Mouse (Mus musculus) embryonic fibroblast, embryonic 13.5 days (primary cell): ENCODE results near the gene Ndufa13. TPM values are rescaled to one million over a fixed set of nuclear protein-coding genes. Genes with fewer than 3 reads are reported as not detected.

Experiments used
- H3K27ac ChIP-seq: 2 replicates; pipeline ENCODE4 v1.5.1; 2012; ENCODE audit warnings: low read length, control low read depth, inconsistent platforms; ENCODE audit not compliant: insufficient read depth
- H3K4me1 ChIP-seq: 2 replicates; pipeline ENCODE4 v1.6.1; 2011; ENCODE audit warnings: low read length; ENCODE audit not compliant: control insufficient read depth, insufficient read depth
- H3K4me3 ChIP-seq: 2 replicates; pipeline ENCODE4 v1.5.1; 2011; ENCODE audit warnings: mild to moderate bottlenecking, control low read depth, low read length; ENCODE audit not compliant: insufficient read depth
- CTCF ChIP-seq: IDR thresholded peaks from 2 replicates; pipeline ENCODE4 v1.5.1; 2011; ENCODE audit warnings: mild to moderate bottlenecking, control low read depth, low read length, moderate library complexity, borderline replicate concordance; ENCODE audit not compliant: insufficient read depth
- POLR2A ChIP-seq: IDR thresholded peaks from 2 replicates; pipeline ENCODE4 v1.6.1; 2011; ENCODE audit warnings: low read depth, mild to moderate bottlenecking, control low read depth, low read length, moderate library complexity
- polyA plus RNA-seq: library from polyadenylated mRNA; stranded (reverse); fragments of >200 nt; gene quantifications from 2 replicates; pipeline ENCODE4 v1.2.4, GENCODE M21; 2011; ENCODE audit warnings: low read depth; ENCODE audit not compliant: missing spikeins, insufficient read length

Ndufa13 gene
- polyA plus RNA-seq, 1 experiment, result 62.9 TPM

GRCm38 (mm10) chr8:69849899-69850298, 52.5 kb downstream of the Ndufa13 start:
- TF ChIP-seq CTCF (no peak), POLR2A (no peak)
- no peak overlapping the region for H3K4me3 ChIP-seq
- peak overlapping the region; percentile 93 for H3K27ac ChIP-seq
- peaks cover 11% of the 10 kb centered on the region for H3K4me1 ChIP-seq

GRCm38 (mm10) chr8:69848951-69849350, 53.4 kb downstream of the Ndufa13 start:
- Histone ChIP-seq H3K4me3 (no peak overlapping the region), H3K4me1 (peaks cover 11% of the 10 kb centered on the region), H3K27ac (peak overlapping the region; percentile 93)
- TF ChIP-seq POLR2A, result peak; percentile 51
- TF ChIP-seq CTCF, result no peak

DNA sequence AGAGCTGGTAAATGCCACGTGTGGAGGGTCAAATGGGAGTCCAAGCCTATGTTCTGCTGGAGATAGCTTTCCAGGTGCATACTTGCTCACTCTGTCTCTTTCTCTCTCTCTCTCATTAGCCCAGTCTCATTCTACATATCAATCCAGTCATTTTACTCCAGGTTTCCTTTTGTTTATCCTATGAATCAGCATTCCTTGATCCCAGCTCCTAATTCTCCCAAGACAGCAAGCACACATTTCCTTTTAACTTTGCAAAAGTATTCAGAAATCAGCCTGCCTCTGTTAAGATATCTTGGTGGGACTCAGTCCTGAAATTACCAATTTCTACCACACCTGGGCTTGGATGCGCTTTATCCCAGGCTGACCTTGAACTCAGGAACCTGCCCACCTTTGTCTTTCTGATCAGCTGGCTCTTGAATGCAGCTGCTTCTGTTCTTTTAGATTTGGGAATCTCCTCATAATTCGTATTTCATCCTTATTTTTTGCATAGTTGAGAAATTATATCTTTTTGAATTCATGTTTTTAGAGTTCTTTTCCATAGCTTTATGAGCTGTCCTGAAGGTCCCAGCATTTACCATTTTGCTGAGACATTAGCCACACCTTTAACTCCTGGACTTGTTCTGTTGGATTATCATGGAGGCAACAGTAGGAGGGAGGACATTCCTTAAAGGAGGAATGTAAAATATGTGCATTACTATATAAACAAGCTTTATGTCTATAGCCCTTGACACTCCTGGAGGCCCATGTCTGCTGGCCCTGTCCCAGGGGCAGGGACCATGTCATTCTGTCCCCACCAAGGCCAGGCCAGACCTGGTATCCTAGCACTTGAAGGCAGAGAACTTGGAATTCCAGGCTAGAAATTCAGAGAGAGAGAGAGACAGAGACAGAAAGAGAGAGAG, 54.9 kb downstream of the Ndufa13 start:
- TF ChIP-seq POLR2A, result no peak
- no peak for TF ChIP-seq CTCF
- Histone ChIP-seq H3K4me1 (peaks cover 11% of the 10 kb centered on the region), H3K4me3 (no peak overlapping the region), H3K27ac (peak overlapping the region; percentile 54)

Other genes with a start within 250 kb of the Ndufa13 start
- 2.5 and 2.7 TPM in 2 replicates for gene Zfp964, start 248.1 kb downstream of the Ndufa13 start, polyA plus RNA-seq
- 18.1 and 24.1 TPM in 2 replicates for gene Zfp869, start 191.8 kb downstream of the Ndufa13 start, polyA plus RNA-seq
- 2.8 and 3.0 TPM in 2 replicates for gene Zfp963, start 152.6 kb downstream of the Ndufa13 start, polyA plus RNA-seq
- gene Gm20422, start 127.7 kb downstream of the Ndufa13 start, polyA plus RNA-seq, result 0.90 and 1.3 TPM in 2 replicates
- 27.1 and 28.0 TPM in 2 replicates for gene Atp13a1, start 111.4 kb downstream of the Ndufa13 start, polyA plus RNA-seq
- 22.9 and 31.2 TPM in 2 replicates for gene Zfp866, start 111.4 kb downstream of the Ndufa13 start, polyA plus RNA-seq
- 13.5 and 15.9 TPM in 2 replicates for gene Gmip, start 93.9 kb downstream of the Ndufa13 start, polyA plus RNA-seq
- gene Lpar2, start 80.1 kb downstream of the Ndufa13 start, polyA plus RNA-seq, result 2.9 and 4.0 TPM in 2 replicates
- 2.5 and 3.6 TPM in 2 replicates for gene Pbx4, start 70.1 kb downstream of the Ndufa13 start, polyA plus RNA-seq
- gene Cilp2, start 14.9 kb downstream of the Ndufa13 start, polyA plus RNA-seq, result not detected in 2 replicates
- gene Tssk6, start 374 bp downstream of the Ndufa13 start, polyA plus RNA-seq, result 0.39 and 0.50 TPM in 2 replicates
- not detected in 2 replicates for gene Yjefn3, start 154 bp upstream of the Ndufa13 start, polyA plus RNA-seq
- gene Gatad2a, start 93.8 kb upstream of the Ndufa13 start, polyA plus RNA-seq, result 63.8 and 67.2 TPM in 2 replicates
- gene Mau2, start 140.2 kb upstream of the Ndufa13 start, polyA plus RNA-seq, result 25.8 and 31.6 TPM in 2 replicates
- gene Sugp1, start 140.3 kb upstream of the Ndufa13 start, polyA plus RNA-seq, result 20.5 and 23.9 TPM in 2 replicates
- 1.0 TPM in 2 replicates for gene Tm6sf2, start 170.4 kb upstream of the Ndufa13 start, polyA plus RNA-seq
- gene Hapln4, start 180.9 kb upstream of the Ndufa13 start, polyA plus RNA-seq, result 0.84 and 1.1 TPM in 2 replicates
- gene Ncan, start 218.3 kb upstream of the Ndufa13 start, polyA plus RNA-seq, result 0.33 TPM in 1 of 2 replicates, not detected in the other
- gene Nr2c2ap, start 228.8 kb upstream of the Ndufa13 start, polyA plus RNA-seq, result 13.4 and 14.4 TPM in 2 replicates
- gene Rfxank, start 236.6 kb upstream of the Ndufa13 start, polyA plus RNA-seq, result 7.4 and 10.1 TPM in 2 replicates
- gene Borcs8, start 236.9 kb upstream of the Ndufa13 start, polyA plus RNA-seq, result 59.2 and 65.3 TPM in 2 replicates
- gene Mef2b, start 237.2 kb upstream of the Ndufa13 start, polyA plus RNA-seq, result not detected in 2 replicates